Mouse (Mus musculus) thymus, adult 18-20 months (tissue): ENCODE data around the gene Ssxa1.
"Not testable (repeated sequence)": the region's sequence is repeated elsewhere in the genome, so short reads cannot be mapped to it uniquely, and the experiment has no call there.

ENCODE experiments used
- DNase-seq, 2 experiments: peaks; one replicate each; pipeline ENCODE4 v3.0.0; 2022; ENCODE audit warnings: mixed read lengths in 2 of 2

The Ssxa1 gene

GRCm38 (mm10) chrX:21115520-21115919 is at the start of gene Ssxa1:
TSS of gene Ssxa1 (plus strand) at chrX:21115820.
- no peak for DNase-seq

- DNase-seq, result no peak
Measured at GRCm38 (mm10) chrX:21068106-21068505, 47.5 kb upstream of the Ssxa1 start, which contains the start of gene Spaca5. TSS of gene Spaca5 (plus strand) at chrX:21068406.

- DNase-seq, result no peak
Measured at GRCm38 (mm10) chrX:21088645-21088982, 27.0 kb upstream of the Ssxa1 start.

GRCm38 (mm10) chrX:21088983-21089866 is 26.4 kb upstream of the Ssxa1 start, which contains the start of gene Zfp300:
TSS of gene Zfp300 (minus strand) at chrX:21089527.
- DNase-seq, result peak; percentile 18 to 45

GRCm38 (mm10) chrX:21089867-21090239 is 25.8 kb upstream of the Ssxa1 start:
- no peak for DNase-seq

GRCm38 (mm10) chrX:21146675-21147074 is 31.1 kb downstream of the Ssxa1 start:
- DNase-seq, result not testable (repeated sequence)
